Mouse (Mus musculus) testis, adult 2 months (tissue): ENCODE results near the gene Aftph.

ENCODE experiments used
- CTCF ChIP-seq: fragments of 200-500 bp; IDR thresholded peaks from 2 replicates; pipeline ENCODE4 v1.5.1; 2012; ENCODE audit warnings: low read depth, mild to moderate bottlenecking, inconsistent platforms, low read length, moderate library complexity; ENCODE audit not compliant: control insufficient read depth, insufficient read depth, insufficient replicate concordance
- POLR2A ChIP-seq: fragments of 200-500 bp; IDR thresholded peaks from 2 replicates; pipeline ENCODE4 v1.6.1; 2012; ENCODE audit warnings: low read depth, mild to moderate bottlenecking, inconsistent platforms, low read length, moderate library complexity; ENCODE audit not compliant: control insufficient read depth

- no peak for TF ChIP-seq POLR2A
- TF ChIP-seq CTCF, result no peak
These were observed 78.6 kb downstream of the Aftph start for GRCm38 (mm10) chr11:20662811-20663210.
